Mouse (Mus musculus) C2C12 (cell line): ENCODE data around the gene Gnpat. TPM values are rescaled to one million over a fixed set of nuclear protein-coding genes. Genes with fewer than 3 reads are reported as not detected.

ENCODE experiments used
- H3K27me3 ChIP-seq: one replicate; pipeline ENCODE4 v1.6.1; 2011; ENCODE audit not compliant: control insufficient read depth, insufficient read depth, insufficient read length
- H3K36me3 ChIP-seq: one replicate; pipeline ENCODE4 v1.6.1; 2011; ENCODE audit not compliant: control insufficient read depth, insufficient read depth
- H3K4me3 ChIP-seq: one replicate; pipeline ENCODE4 v1.5.1; 2011; ENCODE audit warnings: mild to moderate bottlenecking, control low read depth; ENCODE audit not compliant: poor library complexity, insufficient read depth, severe bottlenecking
- H3K79me2 ChIP-seq: one replicate; pipeline ENCODE4 v1.6.1; 2011; ENCODE audit not compliant: control insufficient read depth, insufficient read depth
- H3K79me3 ChIP-seq: one replicate; pipeline ENCODE4 v1.6.1; 2011; ENCODE audit warnings: low read depth, control low read depth
- H3ac ChIP-seq: one replicate; pipeline ENCODE3; 2011; ENCODE audit warnings: low read depth; ENCODE audit not compliant: control insufficient read depth, insufficient read length
- CEBPB ChIP-seq: IDR thresholded peaks from one replicate; pipeline ENCODE4 v1.6.1; 2011; ENCODE audit warnings: low read depth, mild to moderate bottlenecking, control low read depth, moderate library complexity
- CTCF ChIP-seq: IDR thresholded peaks from one replicate; pipeline ENCODE4 v1.5.1; 2011; ENCODE audit not compliant: control insufficient read depth, insufficient read depth, insufficient read length
- FOSL1 ChIP-seq: IDR thresholded peaks from one replicate; pipeline ENCODE4 v1.8.0; 2011; ENCODE audit warnings: mild to moderate bottlenecking, low read length; ENCODE audit not compliant: poor library complexity, insufficient read depth, severe bottlenecking
- MAX ChIP-seq: IDR thresholded peaks from one replicate; pipeline ENCODE4 v1.6.1; 2011; ENCODE audit warnings: mild to moderate bottlenecking, control low read depth
- MYOD1 ChIP-seq: IDR thresholded peaks from one replicate; pipeline ENCODE4 v1.6.1; 2011; ENCODE audit warnings: low read depth; ENCODE audit not compliant: control insufficient read depth, insufficient read length
- MYOG ChIP-seq: IDR thresholded peaks from one replicate; pipeline ENCODE4 v1.6.1; 2011; ENCODE audit not compliant: control insufficient read depth, insufficient read length; ENCODE audit errors: extremely low read depth
- USF1 ChIP-seq: IDR thresholded peaks from one replicate; pipeline ENCODE4 v1.6.1; 2011; ENCODE audit warnings: low read depth, mild to moderate bottlenecking, control low read depth, moderate library complexity
- polyA plus RNA-seq: library from polyadenylated mRNA; unstranded; fragments of >200 nt; fragmentation: generic; extraction: Trizol; gene quantifications from one replicate; pipeline ENCODE4 v1.2.1, GENCODE M21; 2012; ENCODE audit warnings: missing spikeins

Gnpat gene
- polyA plus RNA-seq, 1 experiment, result 59.9 TPM

DNA sequence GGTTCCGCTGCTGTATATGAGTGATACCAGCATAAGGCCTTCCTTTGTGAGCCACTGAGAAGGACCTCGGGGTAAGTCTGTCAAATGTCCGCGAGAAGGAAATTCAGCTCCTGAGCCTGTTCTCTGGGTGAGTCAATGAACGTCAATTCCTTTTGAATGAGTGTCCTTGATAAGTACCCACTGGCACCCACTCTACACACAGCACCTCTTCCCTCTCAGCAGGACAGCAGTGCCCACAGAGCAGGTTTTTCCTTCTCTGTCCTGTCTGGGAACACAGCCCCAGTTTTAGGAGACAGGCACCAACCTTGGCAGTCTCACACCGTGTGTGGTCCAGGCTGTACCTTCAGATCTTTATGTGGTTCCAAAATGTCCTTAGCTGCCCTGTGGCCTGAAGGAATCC, 30.9 kb upstream of the Gnpat start:
- TF ChIP-seq MYOG, result no peak
- TF ChIP-seq MYOD1, result no peak
- TF ChIP-seq FOSL1, result no peak
- TF ChIP-seq CEBPB, result no peak
- TF ChIP-seq CTCF, result no peak
- no peak for TF ChIP-seq MAX
- no peak for TF ChIP-seq USF1
- peak overlapping the region; percentile 24 for H3ac ChIP-seq
- H3K79me2 ChIP-seq, result no peaks in the 10 kb centered on the region
- no peak overlapping the region for H3K4me3 ChIP-seq
- no peaks in the 10 kb centered on the region for H3K79me3 ChIP-seq
- no peaks in the 10 kb centered on the region for H3K27me3 ChIP-seq
- no peaks in the 10 kb centered on the region for H3K36me3 ChIP-seq

DNA sequence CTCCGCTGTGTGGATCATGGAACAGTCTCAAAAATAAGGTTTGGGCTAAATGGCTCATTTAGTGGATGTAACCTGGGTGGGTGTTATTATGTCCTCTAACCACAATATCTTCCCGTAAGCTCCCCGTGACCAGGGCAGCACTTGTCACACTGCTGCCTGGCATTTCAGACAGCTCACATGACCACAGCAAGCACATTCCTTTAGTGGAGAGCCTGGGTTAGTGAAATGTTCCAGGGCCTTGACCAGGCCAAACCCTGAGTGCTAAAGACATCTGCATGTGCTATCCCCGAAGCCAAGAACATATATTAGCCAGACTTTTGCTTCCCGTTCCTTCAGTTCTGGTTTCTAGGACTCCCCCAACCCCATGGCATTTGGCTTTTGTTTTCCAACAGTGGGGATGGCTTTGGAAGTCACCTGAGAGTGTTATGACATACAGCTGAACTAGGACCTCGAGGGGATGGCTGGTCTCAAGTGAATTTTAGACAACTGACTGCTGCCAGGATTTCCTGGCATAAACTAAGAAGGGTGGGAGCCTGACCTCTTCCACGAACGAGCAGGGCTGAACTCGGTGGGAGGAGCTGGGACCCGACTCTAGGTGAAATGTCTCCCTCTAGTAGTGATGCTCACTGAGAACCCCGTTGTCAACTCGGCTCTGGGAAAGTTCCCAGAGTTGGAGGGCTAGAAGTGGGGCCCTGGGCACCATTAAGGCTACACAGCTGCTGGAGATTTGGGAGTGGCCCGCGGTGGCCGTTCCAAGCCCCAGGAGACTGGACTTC, 29.2 kb upstream of the Gnpat start:
- Histone ChIP-seq H3K4me3 (no peak overlapping the region), H3K36me3 (peaks cover 5% of the 10 kb centered on the region), H3K79me3 (no peaks in the 10 kb centered on the region), H3K27me3 (no peaks in the 10 kb centered on the region), H3K79me2 (no peaks in the 10 kb centered on the region), H3ac (no peak overlapping the region)
- TF ChIP-seq FOSL1 (no peak), CTCF (no peak), CEBPB (no peak), MYOG (no peak), MAX (no peak), USF1 (no peak), MYOD1 (no peak)

DNA sequence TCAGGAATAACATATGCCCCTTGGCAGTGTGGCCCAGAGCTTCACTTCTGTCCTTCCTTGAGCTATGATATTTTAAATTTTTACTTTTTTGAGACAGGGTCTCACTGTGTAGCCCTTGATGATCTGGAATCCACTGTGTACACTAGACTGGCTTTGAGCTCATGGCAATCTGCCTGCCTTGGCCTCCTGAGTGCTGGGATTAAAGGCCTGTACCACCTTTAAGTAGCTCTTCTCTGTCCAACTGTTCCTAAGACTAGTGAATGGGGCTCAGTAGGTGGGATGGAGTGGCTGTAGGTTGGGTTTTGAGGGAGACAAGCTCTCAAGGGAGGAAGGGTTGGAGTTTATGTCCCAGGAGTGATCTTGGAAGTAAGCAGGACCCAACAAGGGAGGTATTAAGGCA, 27.0 kb upstream of the Gnpat start:
- Histone ChIP-seq H3K36me3 (peaks cover 27% of the 10 kb centered on the region), H3K79me2 (no peaks in the 10 kb centered on the region), H3ac (no peak overlapping the region), H3K4me3 (no peak overlapping the region), H3K79me3 (no peaks in the 10 kb centered on the region), H3K27me3 (no peaks in the 10 kb centered on the region)
- TF ChIP-seq MAX, result no peak
- TF ChIP-seq CEBPB, result no peak
- TF ChIP-seq MYOD1, result no peak

DNA sequence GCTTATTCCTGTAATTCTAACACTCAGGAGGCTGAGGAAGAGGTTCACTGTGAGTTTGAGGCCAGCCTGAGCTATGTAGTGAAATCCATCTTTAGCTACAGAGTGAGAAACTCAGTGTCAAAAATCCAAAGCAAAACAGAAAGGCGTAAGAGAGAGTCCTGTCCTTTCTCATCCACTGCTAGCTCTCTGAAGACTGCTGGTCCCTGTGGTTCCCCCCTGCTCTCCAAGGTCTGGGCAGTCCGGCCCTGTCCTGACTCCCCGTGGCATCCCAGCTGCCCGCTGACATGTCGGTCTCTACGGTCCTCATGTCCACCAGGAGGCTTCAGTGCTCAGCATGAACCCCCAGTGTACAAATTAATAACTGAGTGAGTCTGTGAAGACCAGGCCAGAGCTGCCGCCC, 26.6 kb upstream of the Gnpat start:
- Histone ChIP-seq H3K79me2 (no peaks in the 10 kb centered on the region), H3K27me3 (no peaks in the 10 kb centered on the region), H3K79me3 (no peaks in the 10 kb centered on the region), H3ac (no peak overlapping the region), H3K36me3 (peaks cover 32% of the 10 kb centered on the region), H3K4me3 (no peak overlapping the region)
- TF ChIP-seq MAX (no peak), FOSL1 (no peak), CTCF (no peak), MYOD1 (no peak), MYOG (no peak), CEBPB (no peak), USF1 (no peak)

DNA sequence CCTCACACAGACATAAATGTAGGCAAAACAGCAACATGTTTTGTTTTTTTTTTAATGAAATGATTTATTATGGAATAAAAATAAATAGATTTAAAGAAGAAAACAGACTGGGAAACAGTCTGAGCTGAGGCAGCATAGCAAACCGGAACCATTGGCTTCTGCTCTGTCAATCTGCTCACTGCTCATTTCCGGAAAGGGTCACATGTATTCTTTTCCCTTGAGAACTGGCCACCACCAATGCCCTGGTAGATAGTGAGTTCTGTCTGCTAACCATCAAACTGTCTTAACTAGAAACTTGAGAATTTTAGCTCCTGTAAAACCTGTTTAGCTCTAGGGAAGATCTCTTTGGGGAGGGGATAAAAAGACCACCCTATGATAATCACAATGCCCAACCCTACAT, 25.9 kb upstream of the Gnpat start:
- H3K79me2 ChIP-seq, result no peaks in the 10 kb centered on the region
- H3K36me3 ChIP-seq, result peaks cover 35% of the 10 kb centered on the region
- no peaks in the 10 kb centered on the region for H3K27me3 ChIP-seq
- no peak overlapping the region for H3K4me3 ChIP-seq
- H3K79me3 ChIP-seq, result no peaks in the 10 kb centered on the region
- TF ChIP-seq CEBPB, result no peak
- no peak for TF ChIP-seq MAX
- no peak for TF ChIP-seq MYOD1
- TF ChIP-seq CTCF, result no peak
- TF ChIP-seq FOSL1, result no peak
- no peak overlapping the region for H3ac ChIP-seq

DNA sequence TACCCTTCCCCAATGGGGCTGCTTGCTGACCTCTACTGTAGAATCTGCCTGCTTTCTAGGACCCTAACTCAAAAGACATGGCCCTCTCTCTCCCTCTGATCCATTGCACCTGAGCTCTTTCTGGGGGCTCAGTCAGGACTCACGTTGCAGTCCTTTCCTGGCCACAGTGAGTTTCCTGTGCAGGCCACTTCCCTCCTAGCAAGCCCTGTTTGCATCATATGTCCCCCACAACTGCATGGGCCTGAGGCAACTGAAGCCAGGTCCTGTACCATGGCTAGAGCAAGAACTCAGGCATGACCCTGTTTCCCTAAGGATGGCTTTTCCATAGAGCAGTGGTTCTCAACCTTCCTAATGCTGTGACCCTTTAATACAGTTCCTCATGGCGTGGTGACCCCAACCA, 24.9 kb upstream of the Gnpat start:
- no peak for TF ChIP-seq MYOD1
- TF ChIP-seq MAX, result no peak
- no peak for TF ChIP-seq CEBPB
- no peak for TF ChIP-seq CTCF
- no peak for TF ChIP-seq MYOG
- no peak for TF ChIP-seq USF1
- TF ChIP-seq FOSL1, result no peak
- Histone ChIP-seq H3K79me2 (no peaks in the 10 kb centered on the region), H3K36me3 (peaks cover 40% of the 10 kb centered on the region), H3K27me3 (no peaks in the 10 kb centered on the region), H3K4me3 (no peak overlapping the region), H3K79me3 (no peaks in the 10 kb centered on the region), H3ac (no peak overlapping the region)
